Mouse (Mus musculus) adrenal gland, postnatal 14 days (tissue): ENCODE data around the gene Mob2. TPM values are rescaled to one million over a fixed set of nuclear protein-coding genes. Genes with fewer than 3 reads are reported as not detected.

ENCODE experiments used
- DNase-seq: peaks from one replicate; pipeline ENCODE4 v3.0.0; 2021; ENCODE audit warnings: mixed read lengths
- total RNA-seq: library from RNA; stranded (reverse); gene quantifications from 2 replicates; pipeline ENCODE4 v1.2.3, GENCODE M21; 2021

The Mob2 gene
- total RNA-seq, 1 experiment from 2014 or later, result 47.4 TPM

GRCm38 (mm10) chr7:142080876-142081275 lies 20.0 kb upstream of the Mob2 start:
- DNase-seq, result no peak

GRCm38 (mm10) chr7:142079365-142079764 lies 18.5 kb upstream of the Mob2 start:
- DNase-seq, result no peak

- DNase-seq, result no peak
These were observed 16.3 kb upstream of the Mob2 start for GRCm38 (mm10) chr7:142077138-142077537.

DNA sequence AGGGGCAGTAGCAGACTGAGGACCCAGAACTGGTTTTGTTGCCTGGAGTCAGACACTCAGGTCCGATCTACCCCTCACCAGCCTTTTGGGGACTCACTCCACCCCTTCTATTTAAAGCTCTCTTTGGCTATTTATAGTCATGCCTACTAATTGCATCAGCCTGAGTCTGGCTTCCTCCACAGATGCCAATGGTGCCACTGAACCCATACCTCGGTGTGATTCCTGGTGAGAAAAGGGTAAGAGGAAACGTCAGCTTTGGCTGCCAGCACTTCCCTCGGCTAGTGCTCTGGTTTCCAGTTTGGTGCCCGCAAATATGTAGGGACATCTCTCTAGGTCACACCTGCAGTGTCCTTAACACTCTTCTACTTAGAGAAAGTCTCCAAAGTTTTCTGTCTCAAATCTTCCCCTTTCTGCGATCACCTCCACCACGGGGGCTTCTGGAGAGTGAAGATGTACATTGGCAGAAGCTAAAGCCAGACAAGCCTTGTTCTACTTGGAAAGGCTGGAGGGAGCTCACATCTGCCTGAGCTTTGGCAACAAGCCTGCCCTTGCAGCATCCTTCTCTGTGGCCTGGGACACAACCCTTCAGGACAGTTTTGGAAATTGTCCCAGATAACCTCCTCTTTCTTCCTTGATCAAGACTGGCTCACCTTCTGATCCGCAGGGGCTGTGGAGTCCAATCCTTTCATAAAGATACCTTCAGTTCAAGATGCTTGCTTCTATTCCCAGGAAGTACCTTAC lies 13.5 kb upstream of the Mob2 start:
- DNase-seq, result no peak

GRCm38 (mm10) chr7:142071717-142072116 lies 10.9 kb upstream of the Mob2 start:
- no peak for DNase-seq

DNA sequence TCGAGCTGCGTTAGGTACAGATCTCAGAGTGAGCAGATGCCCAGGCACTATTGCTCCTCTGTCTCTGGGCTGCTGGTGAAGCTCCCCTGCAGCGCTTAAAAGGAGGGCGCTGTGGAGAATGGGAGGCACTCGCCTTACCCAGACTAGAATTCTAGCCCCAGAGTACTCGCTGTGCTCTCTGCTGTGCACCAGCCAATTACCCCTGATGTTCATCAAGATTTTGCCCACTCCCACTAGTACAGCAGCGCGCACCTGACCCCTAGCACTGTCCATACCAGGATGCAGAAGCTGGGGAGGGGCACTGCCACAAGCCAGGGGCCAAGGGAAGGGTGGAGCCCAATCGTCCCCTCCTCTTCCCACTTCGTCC lies 10.3 kb upstream of the Mob2 start:
- no peak for DNase-seq

DNA sequence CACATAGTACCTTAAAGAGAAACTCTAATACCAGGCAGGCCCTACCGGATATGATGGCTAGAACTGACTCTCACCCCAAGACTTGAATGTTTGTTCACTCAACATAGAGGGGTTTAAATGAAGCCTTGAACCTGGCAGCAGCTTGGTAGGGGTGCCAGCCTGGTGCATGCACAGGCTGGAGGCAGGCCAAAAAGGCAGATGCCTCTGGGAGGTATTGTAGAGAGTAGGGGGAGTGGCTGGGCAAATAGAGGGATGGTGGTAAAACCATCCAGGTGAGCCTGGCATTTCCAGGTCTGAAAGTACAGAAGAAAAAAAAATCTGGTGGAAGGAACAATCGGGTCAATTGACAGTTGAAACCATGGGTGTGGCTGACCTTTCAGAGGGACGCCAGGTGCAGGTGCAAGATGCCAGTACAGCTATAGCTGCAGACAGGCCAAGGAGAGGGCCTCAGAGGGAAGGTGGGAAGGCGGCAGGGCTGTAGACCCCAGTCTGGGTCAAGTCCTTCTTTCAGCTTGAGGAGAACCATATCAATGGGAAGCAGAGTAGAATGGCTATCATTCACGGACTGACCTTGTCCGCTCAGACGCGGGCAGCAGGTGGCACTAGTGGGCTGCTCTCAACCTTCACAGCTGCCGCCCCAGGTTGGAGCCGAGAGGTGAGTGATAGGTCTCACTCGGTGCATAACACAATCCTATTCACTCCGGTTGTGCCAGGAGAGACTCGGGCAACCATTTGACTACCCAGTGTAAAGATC lies 9.8 kb upstream of the Mob2 start:
- peak; percentile 85 for DNase-seq

DNA sequence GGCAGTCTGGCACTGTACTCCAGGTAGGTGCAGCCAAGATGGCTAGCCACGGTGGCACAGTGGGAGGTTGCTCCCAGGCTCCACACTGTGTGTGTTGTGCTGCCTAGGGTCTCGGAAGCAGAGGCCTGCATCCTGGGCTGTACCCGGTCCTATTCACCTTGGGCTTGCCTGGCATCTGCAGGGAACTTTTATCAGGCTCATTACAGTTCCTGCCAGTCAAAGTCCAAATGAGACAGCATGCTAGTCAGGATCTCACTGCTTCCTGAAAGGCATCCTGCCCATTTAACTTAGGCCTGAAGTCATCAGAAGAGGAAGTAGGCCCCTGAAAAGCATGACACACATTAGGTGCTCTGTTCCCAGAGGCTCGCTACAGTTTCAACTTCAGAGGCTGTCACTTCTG lies 7.6 kb upstream of the Mob2 start:
- DNase-seq, result no peak

GRCm38 (mm10) chr7:142060185-142060930 lies 507 bp downstream of the Mob2 start:
- peak; percentile 46 for DNase-seq

DNA sequence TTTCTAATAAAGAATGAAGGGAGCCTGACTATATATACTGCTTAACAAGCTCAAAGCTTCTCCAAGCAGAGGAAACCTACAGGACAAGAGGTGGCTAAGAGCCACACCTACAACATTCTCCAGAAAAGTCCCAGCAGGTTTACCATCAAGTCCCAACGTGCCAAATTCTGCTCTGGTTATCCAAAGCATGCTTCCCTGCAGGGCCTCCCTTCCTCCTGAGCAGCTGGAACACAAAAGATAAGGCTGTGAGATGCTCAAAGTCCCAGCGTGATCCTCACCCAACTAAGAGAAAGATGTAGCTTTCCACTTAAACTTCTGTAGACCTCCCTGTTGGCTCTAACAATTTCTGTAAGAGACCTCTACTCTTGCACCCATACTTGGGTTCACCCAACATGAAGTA lies 1.8 kb downstream of the Mob2 start:
- DNase-seq, result no peak

DNA sequence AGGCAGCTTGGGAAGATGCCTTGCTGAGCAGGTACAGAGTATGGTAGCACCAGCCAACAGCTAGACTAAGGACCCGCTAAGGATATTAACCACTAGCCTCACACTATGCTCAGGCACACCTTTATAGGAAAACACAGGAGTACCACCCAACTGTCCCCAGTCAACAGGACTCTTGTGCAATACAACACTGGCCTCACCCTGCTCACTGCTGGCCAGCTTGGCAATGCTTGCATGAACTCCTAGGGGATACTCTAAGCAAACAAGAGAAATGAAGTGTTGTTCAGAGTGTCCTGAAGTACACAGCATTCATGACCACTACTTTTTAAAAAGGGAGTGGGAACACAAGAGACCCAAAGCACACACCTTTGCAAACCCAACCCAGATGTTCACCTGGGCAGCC lies 3.7 kb downstream of the Mob2 start:
- DNase-seq, result peak; percentile 45

GRCm38 (mm10) chr7:142056601-142057061 lies 4.2 kb downstream of the Mob2 start:
- DNase-seq, result no peak

DNA sequence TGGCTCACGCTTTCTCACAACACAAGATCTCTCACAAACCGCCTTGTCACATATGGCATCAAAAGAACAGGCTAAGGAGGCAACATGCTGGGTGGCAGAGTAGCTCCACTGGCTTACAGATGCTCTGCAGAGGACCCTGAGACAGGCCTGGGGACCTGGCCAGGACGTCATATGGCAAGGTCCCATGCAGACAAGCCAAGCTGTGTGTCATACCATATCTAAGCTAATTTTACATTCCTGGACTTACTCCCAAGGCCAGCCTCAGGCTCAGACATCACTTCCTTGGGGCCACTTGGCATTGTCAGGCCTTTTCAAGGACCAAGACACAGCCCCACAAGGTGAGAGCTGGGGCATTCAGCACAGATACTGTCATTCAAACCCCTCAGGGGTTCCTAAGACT lies 5.4 kb downstream of the Mob2 start:
- peak; percentile 74 for DNase-seq

DNA sequence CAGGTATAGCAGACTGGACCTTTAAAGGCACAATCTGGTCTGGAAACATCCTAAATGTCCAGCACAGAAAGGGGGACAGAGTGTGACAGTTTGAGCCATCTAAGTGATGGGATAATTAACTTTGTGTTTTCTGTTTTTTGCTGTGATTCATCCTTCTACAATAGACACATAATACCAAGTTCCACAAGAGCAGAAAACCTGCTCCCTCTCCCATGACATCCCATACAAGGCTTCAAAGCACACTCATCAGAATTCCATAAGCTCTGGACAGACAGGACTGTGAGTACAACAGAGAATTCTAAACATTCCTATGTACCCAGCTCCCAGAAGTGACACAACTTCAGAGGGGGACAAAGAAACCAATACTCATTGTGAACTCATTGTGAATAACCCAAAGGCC lies 10.3 kb downstream of the Mob2 start:
- no peak for DNase-seq

DNA sequence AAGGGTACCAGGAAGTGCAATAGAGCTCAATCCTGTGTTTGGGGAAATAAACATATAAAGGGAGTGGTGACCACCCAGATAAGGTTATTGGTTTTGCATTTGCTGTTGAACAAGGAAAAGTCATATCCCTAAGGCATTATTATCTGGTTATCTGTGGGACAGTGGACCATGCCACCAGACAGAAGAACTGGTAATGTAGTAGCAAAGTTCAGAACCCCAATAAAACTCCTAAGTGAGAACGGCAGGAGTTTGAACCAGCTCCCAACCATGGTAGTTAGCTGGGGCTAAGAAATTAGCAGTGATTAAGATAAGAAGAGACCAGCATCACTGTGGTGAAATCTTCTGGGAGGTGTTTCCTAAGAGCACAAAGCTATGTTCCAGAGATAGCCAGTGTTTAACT lies 14.9 kb downstream of the Mob2 start:
- DNase-seq, result no peak

GRCm38 (mm10) chr7:142045344-142045743 lies 15.5 kb downstream of the Mob2 start:
- DNase-seq, result no peak

DNA sequence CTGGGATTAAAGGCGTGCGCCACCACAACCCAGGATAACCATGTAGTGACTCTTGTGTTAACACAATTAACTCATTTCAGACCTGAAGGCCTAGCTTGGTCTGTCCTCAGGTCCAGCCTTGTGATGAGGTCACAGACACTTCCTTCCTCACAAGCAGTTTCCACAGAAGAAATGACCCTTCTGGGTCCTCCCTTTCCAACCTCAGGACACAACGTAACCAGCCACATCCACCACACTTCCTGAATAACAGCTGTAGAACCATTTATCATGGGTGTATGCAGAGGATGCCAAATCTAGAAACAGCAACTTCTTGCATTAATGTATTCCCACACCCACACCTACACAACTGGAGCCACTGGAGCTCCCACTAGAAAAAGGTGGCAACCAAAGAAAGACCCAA lies 20.1 kb downstream of the Mob2 start:
- DNase-seq, result peak; percentile 18

GRCm38 (mm10) chr7:142037553-142038170 lies 23.2 kb downstream of the Mob2 start:
- peak; percentile 54 for DNase-seq

DNA sequence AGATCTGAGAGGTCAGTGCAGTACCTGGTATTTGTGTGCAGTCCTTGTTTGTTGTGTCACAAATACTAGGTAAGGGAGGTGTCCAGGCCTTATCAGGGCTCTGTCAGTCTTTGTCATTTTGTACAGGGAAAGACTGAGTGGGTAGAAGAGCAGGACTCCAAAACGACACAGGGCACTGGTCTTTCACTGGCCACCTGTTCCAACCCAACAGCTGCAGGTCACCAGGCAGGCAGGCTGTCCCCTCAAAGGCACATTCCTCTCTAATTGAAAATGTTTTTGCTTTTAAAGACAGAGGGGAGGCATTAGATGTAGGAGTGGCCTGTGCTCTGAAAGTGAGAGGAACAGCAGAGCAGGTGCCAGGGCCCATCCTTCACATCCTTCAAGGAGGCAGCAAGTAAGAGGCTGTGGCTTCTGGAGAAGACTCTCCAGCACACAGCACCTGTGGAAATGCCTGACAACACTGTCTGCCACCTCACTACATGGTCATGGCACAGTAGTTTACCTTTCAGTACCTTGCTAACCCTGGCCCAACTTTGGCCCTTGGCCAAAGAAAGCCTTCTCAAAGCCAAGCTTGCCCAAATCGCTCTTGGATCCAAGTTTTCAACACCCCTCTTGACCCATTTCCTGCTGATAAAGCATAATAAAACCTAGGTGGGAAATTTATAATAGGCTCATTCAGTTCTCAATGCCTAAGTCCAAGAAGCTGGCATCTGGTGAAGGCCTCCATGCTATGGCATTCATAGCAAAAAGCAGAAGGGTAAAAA lies 25.6 kb downstream of the Mob2 start:
- no peak for DNase-seq

DNA sequence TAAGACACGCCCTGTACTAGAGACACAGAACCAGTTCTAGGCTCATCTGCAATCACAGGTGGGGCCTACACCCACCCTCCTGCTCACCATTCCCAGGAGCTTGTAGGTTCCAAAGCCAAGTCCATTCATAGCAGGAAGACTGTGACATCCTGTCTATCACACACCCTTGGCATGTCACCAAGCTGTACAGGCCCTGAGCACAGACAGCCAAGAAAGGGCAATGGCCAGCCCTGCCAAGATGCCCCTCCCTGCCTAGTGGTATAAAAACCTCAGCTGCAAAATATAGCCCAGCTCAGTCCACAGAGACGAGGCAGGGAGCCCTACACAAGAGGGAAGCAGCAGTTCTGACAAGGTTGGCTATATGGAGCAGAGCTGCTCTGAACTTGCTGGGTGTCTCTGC lies 26.7 kb downstream of the Mob2 start:
- peak; percentile 45 for DNase-seq

DNA sequence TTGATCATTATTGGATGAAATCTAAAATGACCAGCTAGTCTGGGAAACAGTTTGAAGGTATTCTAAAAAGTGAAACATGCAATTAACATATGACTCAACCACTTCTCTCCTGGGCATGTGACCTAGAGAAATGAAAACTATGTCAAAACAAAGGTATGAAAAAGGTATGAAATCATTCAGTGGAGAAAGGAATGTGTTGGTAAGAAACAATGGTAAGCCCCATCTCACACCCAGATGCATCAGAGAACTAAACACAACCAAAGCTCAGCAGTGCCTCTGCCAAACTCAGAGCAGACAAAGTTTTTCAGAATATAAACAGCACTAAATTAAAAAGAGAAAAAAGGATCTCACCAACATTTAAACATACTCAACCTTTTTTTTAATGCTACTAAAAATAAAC lies 30.8 kb downstream of the Mob2 start:
- no peak for DNase-seq

GRCm38 (mm10) chr7:142025926-142026325 lies 34.9 kb downstream of the Mob2 start:
- no peak for DNase-seq
